Mouse (Mus musculus) hindbrain, embryonic 16.5 days (tissue): Measurements from ENCODE around the gene Man1b1. TPM values are rescaled to one million over a fixed set of nuclear protein-coding genes. Genes with fewer than 3 reads are reported as not detected.

Source experiments
- ATAC-seq: fragments of 200-750 bp; cut with Nextera tagmentation; 2 replicates; pipeline ENCODE4 v1.8.0; 2017; ENCODE audit warnings: moderate TSS enrichment, moderate library complexity
- H3K27ac ChIP-seq: fragments of 300-500 bp; sonication (generic); 2 replicates; pipeline ENCODE4 v1.5.1; 2014; ENCODE audit warnings: low read depth, mild to moderate bottlenecking, control low read depth, low read length, moderate library complexity
- H3K27me3 ChIP-seq: fragments of 300-500 bp; sonication (generic); replicated peaks from 2 replicates; pipeline ENCODE4 v1.6.1; 2014; ENCODE audit warnings: low read length; ENCODE audit not compliant: control insufficient read depth, insufficient read depth
- H3K36me3 ChIP-seq: fragments of 300-500 bp; sonication (generic); 2 replicates; pipeline ENCODE4 v1.6.1; 2014; ENCODE audit warnings: mild to moderate bottlenecking, low read length, moderate library complexity, mixed read lengths; ENCODE audit not compliant: control insufficient read depth, insufficient read depth
- H3K4me1 ChIP-seq: fragments of 300-500 bp; sonication (generic); 2 replicates; pipeline ENCODE4 v1.6.1; 2014; ENCODE audit warnings: low read depth, low read length; ENCODE audit not compliant: control insufficient read depth, insufficient read depth
- H3K4me2 ChIP-seq: fragments of 300-500 bp; sonication (generic); 2 replicates; pipeline ENCODE4 v1.6.1; 2014; ENCODE audit warnings: mild to moderate bottlenecking, low read length, control low read depth, moderate library complexity
- H3K4me3 ChIP-seq: fragments of 300-500 bp; sonication (generic); 2 replicates; pipeline ENCODE4 v1.5.1; 2014; ENCODE audit warnings: mild to moderate bottlenecking, low read length, control low read depth, moderate library complexity
- H3K9ac ChIP-seq: fragments of 300-500 bp; sonication (generic); 2 replicates; pipeline ENCODE4 v1.6.1; 2014; ENCODE audit warnings: low read depth, mild to moderate bottlenecking, control low read depth, low read length, moderate library complexity
- H3K9me3 ChIP-seq: fragments of 300-500 bp; sonication (generic); 2 replicates; pipeline ENCODE4 v1.6.1; 2014; ENCODE audit warnings: mild to moderate bottlenecking, low read length, moderate library complexity; ENCODE audit not compliant: control insufficient read depth
- WGBS: fragments of 180-500 bp; shearing (Covaris S2); extraction: QIAGEN DNeasy Blood & Tissue Kit; methylation state at CpG from one replicate; pipeline ENCODE4 v1.1.7; 2014; 5-methylcytosine and 5-hydroxymethylcytosine counted together
- polyA plus RNA-seq: library from polyadenylated mRNA; unstranded; fragments of >200 nt; fragmentation: Nextera tagmentation; extraction: Ambion mirVana; gene quantifications from 2 replicates; pipeline ENCODE4 v1.2.1, GENCODE M21; 2015

Man1b1 gene
- polyA plus RNA-seq, 1 experiment from 2014 or later, result 41.6 TPM

GRCm38 (mm10) chr2:25290816-25291130 lies 41.4 kb upstream of the Man1b1 start:
- H3K4me1 ChIP-seq, result peaks cover 40% of the 10 kb centered on the region
- peak overlapping the region; percentile 55 for H3K4me2 ChIP-seq
- H3K27me3 ChIP-seq, result peaks cover 52% of the 10 kb centered on the region
- H3K36me3 ChIP-seq, result peaks cover 21% of the 10 kb centered on the region
- peak overlapping the region; percentile 49; the same call in 1 of the 2 replicates for H3K27ac ChIP-seq
- H3K9ac ChIP-seq, result peak overlapping the region; percentile 53
- H3K4me3 ChIP-seq, result peak overlapping the region; percentile 32
- under 1% methylated on average over 18 of the region's 18 CpGs for WGBS
- no peaks in the 10 kb centered on the region for H3K9me3 ChIP-seq
- peak; percentile 25; the same call in 1 of the 2 replicates for ATAC-seq

GRCm38 (mm10) chr2:25291184-25292053 lies 40.7 kb upstream of the Man1b1 start:
- ATAC-seq, result 0 out of 2 replicates have a peak, but pooled peaks have one; percentile 2
- peak overlapping the region; percentile 32; the same call in 1 of the 2 replicates for H3K4me3 ChIP-seq
- peaks cover 40% of the 10 kb centered on the region for H3K4me1 ChIP-seq
- peaks cover 52% of the 10 kb centered on the region for H3K27me3 ChIP-seq
- H3K4me2 ChIP-seq, result peak overlapping the region; percentile 55
- peaks cover 23% of the 10 kb centered on the region for H3K36me3 ChIP-seq
- WGBS, result 9% methylated on average over 32 of the region's 32 CpGs
- H3K27ac ChIP-seq, result peak overlapping the region; percentile 34; the same call in 1 of the 2 replicates
- H3K9ac ChIP-seq, result peak overlapping the region; percentile 53
- H3K9me3 ChIP-seq, result no peaks in the 10 kb centered on the region

- 5% methylated on average over 42 of the region's 43 CpGs for WGBS
- Histone ChIP-seq H3K36me3 (peaks cover 27% of the 10 kb centered on the region), H3K27me3 (peaks cover 52% of the 10 kb centered on the region), H3K4me3 (0 out of 2 replicates have a peak overlapping the region, but pooled peaks have one; percentile 18), H3K4me1 (peaks cover 38% of the 10 kb centered on the region), H3K4me2 (peak overlapping the region; percentile 45), H3K27ac (no peak overlapping the region), H3K9me3 (no peaks in the 10 kb centered on the region), H3K9ac (peak overlapping the region; percentile 41)
- ATAC-seq, result no peak
These were observed 40.0 kb upstream of the Man1b1 start for GRCm38 (mm10) chr2:25292054-25292544.

- H3K4me3 ChIP-seq, result no peak overlapping the region
- ATAC-seq, result no peak
- H3K27ac ChIP-seq, result no peak overlapping the region
- H3K4me2 ChIP-seq, result no peak overlapping the region; the same call in 1 of the 2 replicates
- H3K27me3 ChIP-seq, result peaks cover 55% of the 10 kb centered on the region
- 0% methylated on average over 1 of the region's 1 CpGs for WGBS
- H3K9me3 ChIP-seq, result no peaks in the 10 kb centered on the region
- H3K36me3 ChIP-seq, result peaks cover 33% of the 10 kb centered on the region
- H3K4me1 ChIP-seq, result peaks cover 34% of the 10 kb centered on the region
- no peak overlapping the region; the same call in 1 of the 2 replicates for H3K9ac ChIP-seq
These were observed 39.3 kb upstream of the Man1b1 start for GRCm38 (mm10) chr2:25292856-25293255.

GRCm38 (mm10) chr2:25293706-25294105 lies 38.4 kb upstream of the Man1b1 start:
- Histone ChIP-seq H3K9ac (no peak overlapping the region), H3K27me3 (peaks cover 58% of the 10 kb centered on the region)
- 77% methylated on average over 9 of the region's 9 CpGs for WGBS

GRCm38 (mm10) chr2:25297093-25297492 lies 35.0 kb upstream of the Man1b1 start:
- no peak overlapping the region for H3K4me3 ChIP-seq
- H3K9me3 ChIP-seq, result no peaks in the 10 kb centered on the region
- WGBS, result 71% methylated on average over 5 of the region's 8 CpGs
- ATAC-seq, result no peak
- H3K27ac ChIP-seq, result no peak overlapping the region
- H3K27me3 ChIP-seq, result peaks cover 34% of the 10 kb centered on the region
- no peak overlapping the region for H3K4me2 ChIP-seq
- H3K4me1 ChIP-seq, result peaks cover 7% of the 10 kb centered on the region
- no peak overlapping the region for H3K9ac ChIP-seq
- peaks cover 40% of the 10 kb centered on the region for H3K36me3 ChIP-seq

More at GRCm38 (mm10) chr2:25293706-25294105, 38.4 kb upstream of the Man1b1 start:
- Histone ChIP-seq H3K27ac (no peak overlapping the region), H3K9me3 (no peaks in the 10 kb centered on the region), H3K4me1 (peaks cover 34% of the 10 kb centered on the region), H3K4me2 (no peak overlapping the region), H3K36me3 (peaks cover 38% of the 10 kb centered on the region), H3K4me3 (no peak overlapping the region)
- no peak for ATAC-seq

GRCm38 (mm10) chr2:25298046-25298445 lies 34.1 kb upstream of the Man1b1 start:
- no peak overlapping the region for H3K4me2 ChIP-seq
- ATAC-seq, result no peak

GRCm38 (mm10) chr2:25303452-25303851 lies 28.7 kb upstream of the Man1b1 start:
- Histone ChIP-seq H3K4me2 (no peak overlapping the region), H3K27me3 (peaks cover 4% of the 10 kb centered on the region; the same call in 1 of the 2 replicates), H3K4me3 (no peak overlapping the region), H3K36me3 (peaks cover 8% of the 10 kb centered on the region), H3K27ac (no peak overlapping the region), H3K9me3 (no peaks in the 10 kb centered on the region), H3K9ac (no peak overlapping the region), H3K4me1 (peaks cover 12% of the 10 kb centered on the region)
- no peak for ATAC-seq
- WGBS, result 70% methylated on average over 3 of the region's 3 CpGs

More at GRCm38 (mm10) chr2:25298046-25298445, 34.1 kb upstream of the Man1b1 start:
- no peak overlapping the region for H3K9ac ChIP-seq
- H3K27ac ChIP-seq, result no peak overlapping the region
- no peaks in the 10 kb centered on the region for H3K4me1 ChIP-seq
- no peaks in the 10 kb centered on the region for H3K9me3 ChIP-seq
- no peak overlapping the region for H3K4me3 ChIP-seq
- H3K27me3 ChIP-seq, result peaks cover 26% of the 10 kb centered on the region
- 78% methylated on average over 10 of the region's 10 CpGs for WGBS
- peaks cover 40% of the 10 kb centered on the region for H3K36me3 ChIP-seq
